Mouse (Mus musculus) erythroblast, embryonic 14.5 days (primary cell): ENCODE data around the gene Nfib. TPM values are rescaled to one million over a fixed set of nuclear protein-coding genes. Genes with fewer than 3 reads are reported as not detected.

Experiments
- H3K27me3 ChIP-seq: 2 replicates; pipeline ENCODE4 v1.6.1; 2012; ENCODE audit warnings: inconsistent platforms; ENCODE audit not compliant: control insufficient read depth
- H3K36me3 ChIP-seq: 2 replicates; pipeline ENCODE4 v1.6.1; 2012; ENCODE audit warnings: mild to moderate bottlenecking, inconsistent platforms; ENCODE audit not compliant: control insufficient read depth
- H3K4me1 ChIP-seq: 2 replicates; pipeline ENCODE4 v1.6.1; 2012; ENCODE audit warnings: inconsistent platforms; ENCODE audit not compliant: control insufficient read depth
- H3K4me3 ChIP-seq: replicated peaks from 2 replicates; pipeline ENCODE3; 2012; ENCODE audit warnings: moderate library complexity, mild to moderate bottlenecking, inconsistent platforms
- H3K9me3 ChIP-seq: 2 replicates; pipeline ENCODE4 v1.6.1; 2012; ENCODE audit warnings: low read length, inconsistent platforms, mixed read lengths; ENCODE audit not compliant: control insufficient read depth
- GATA1 ChIP-seq: IDR thresholded peaks from 2 replicates; pipeline ENCODE4 v1.6.1; 2012; ENCODE audit warnings: low read length, inconsistent platforms, mixed read lengths
- TAL1 ChIP-seq: IDR thresholded peaks from 3 replicates; pipeline ENCODE4 v1.6.1; 2012; ENCODE audit warnings: low read length, inconsistent platforms, mixed read lengths
- polyA plus RNA-seq: library from polyadenylated mRNA; stranded (reverse); fragments of >175 nt; gene quantifications from 2 replicates; pipeline ENCODE4 v1.2.3, GENCODE M21; 2012

Gene Nfib
- polyA plus RNA-seq, 1 experiment = not detected

- H3K4me3 ChIP-seq = peak overlapping the region; percentile 59
- H3K27me3 ChIP-seq = peaks cover 58% of the 10 kb centered on the region
- no peak for TF ChIP-seq TAL1
- no peak for TF ChIP-seq GATA1
- H3K9me3 ChIP-seq = peaks cover 5% of the 10 kb centered on the region
- H3K4me1 ChIP-seq = peaks cover 11% of the 10 kb centered on the region
- no peaks in the 10 kb centered on the region for H3K36me3 ChIP-seq
Observed at GRCm38 (mm10) chr4:82513426-82513750, 192.2 kb downstream of the Nfib start.

- Histone ChIP-seq H3K9me3 (peaks cover 5% of the 10 kb centered on the region), H3K27me3 (peaks cover 63% of the 10 kb centered on the region), H3K4me3 (peak overlapping the region; percentile 59), H3K36me3 (no peaks in the 10 kb centered on the region), H3K4me1 (peaks cover 11% of the 10 kb centered on the region)
- TF ChIP-seq GATA1 = no peak
- no peak for TF ChIP-seq TAL1
Observed at GRCm38 (mm10) chr4:82512743-82513425, 192.7 kb downstream of the Nfib start.

GRCm38 (mm10) chr4:82512335-82512734, 193.2 kb downstream of the Nfib start:
- peaks cover 11% of the 10 kb centered on the region for H3K4me1 ChIP-seq
- H3K9me3 ChIP-seq = peaks cover 5% of the 10 kb centered on the region
- H3K4me3 ChIP-seq = peak overlapping the region; percentile 59
- H3K36me3 ChIP-seq = no peaks in the 10 kb centered on the region
- H3K27me3 ChIP-seq = peaks cover 69% of the 10 kb centered on the region
- TF ChIP-seq GATA1 (no peak), TAL1 (no peak)

- H3K4me3 ChIP-seq = no peak overlapping the region
Observed at GRCm38 (mm10) chr4:82511524-82511923, 194.0 kb downstream of the Nfib start.

GRCm38 (mm10) chr4:82511001-82511513, 194.5 kb downstream of the Nfib start:
- Histone ChIP-seq H3K4me3 (no peak overlapping the region), H3K27me3 (peaks cover 81% of the 10 kb centered on the region), H3K36me3 (no peaks in the 10 kb centered on the region), H3K9me3 (peaks cover 5% of the 10 kb centered on the region), H3K4me1 (peaks cover 11% of the 10 kb centered on the region)
- TF ChIP-seq GATA1 (no peak), TAL1 (no peak)

More at GRCm38 (mm10) chr4:82511524-82511923, 194.0 kb downstream of the Nfib start:
- Histone ChIP-seq H3K27me3 (peaks cover 77% of the 10 kb centered on the region), H3K36me3 (no peaks in the 10 kb centered on the region), H3K9me3 (peaks cover 5% of the 10 kb centered on the region), H3K4me1 (peaks cover 11% of the 10 kb centered on the region)
- TF ChIP-seq TAL1 (no peak), GATA1 (no peak)

- Histone ChIP-seq H3K9me3 (peaks cover 5% of the 10 kb centered on the region), H3K36me3 (no peaks in the 10 kb centered on the region), H3K4me1 (peaks cover 11% of the 10 kb centered on the region), H3K4me3 (no peak overlapping the region), H3K27me3 (peaks cover 94% of the 10 kb centered on the region)
- TF ChIP-seq TAL1 (no peak), GATA1 (no peak)
Observed at GRCm38 (mm10) chr4:82509771-82510170, 195.8 kb downstream of the Nfib start.

- Histone ChIP-seq H3K4me3 (no peak overlapping the region), H3K4me1 (peaks cover 11% of the 10 kb centered on the region), H3K36me3 (no peaks in the 10 kb centered on the region), H3K27me3 (peaks cover 96% of the 10 kb centered on the region), H3K9me3 (peaks cover 5% of the 10 kb centered on the region)
- TF ChIP-seq GATA1 = no peak
- TF ChIP-seq TAL1 = no peak
Observed at GRCm38 (mm10) chr4:82509166-82509767, 196.3 kb downstream of the Nfib start.

GRCm38 (mm10) chr4:82508281-82508687, 197.3 kb downstream of the Nfib start:
- Histone ChIP-seq H3K27me3 (peaks cover 100% of the 10 kb centered on the region), H3K9me3 (peaks cover 4% of the 10 kb centered on the region), H3K4me3 (no peak overlapping the region), H3K4me1 (peaks cover 9% of the 10 kb centered on the region), H3K36me3 (no peaks in the 10 kb centered on the region)
- no peak for TF ChIP-seq GATA1
- TF ChIP-seq TAL1 = no peak

- peaks cover 4% of the 10 kb centered on the region for H3K4me1 ChIP-seq
- peaks cover 100% of the 10 kb centered on the region for H3K27me3 ChIP-seq
- TF ChIP-seq TAL1 = no peak
- TF ChIP-seq GATA1 = no peak
- H3K9me3 ChIP-seq = peaks cover under 1% of the 10 kb centered on the region; the same call in 1 of the 2 replicates
- H3K36me3 ChIP-seq = no peaks in the 10 kb centered on the region
- H3K4me3 ChIP-seq = no peak overlapping the region
Observed at GRCm38 (mm10) chr4:82507541-82508280, 197.8 kb downstream of the Nfib start.
